Mouse (Mus musculus) embryonic stem cell, embryonic (primary cell): ENCODE data around the gene Tnn.

Source experiments
- CTCF ChIA-PET, 4 experiments: fragments of 300-600 bp in 2 of 4; fragments of 350-600 bp in 2 of 4; sonication (Branson Sonifier 250); formaldehyde crosslinking; loops; one replicate each; lab custom pipeline; 2022; ENCODE audit warnings: inconsistent platforms in 2 of 4; lab: Charles Lee
- POLR2A ChIA-PET, 4 experiments: fragments of 300-600 bp in 2 of 4; fragments of 350-600 bp in 2 of 4; sonication (Branson Sonifier 250); formaldehyde crosslinking; loops; one replicate each; lab custom pipeline; 2022; ENCODE audit warnings: antibody characterized with exemption in 4 of 4, inconsistent platforms in 1 of 4; lab: Charles Lee

Gene Tnn

GRCm38 (mm10) chr1:160153480-160153879 is at the start of gene Tnn:
Gene Tnn, minus strand, starts transcription at chr1:160153580.
- POLR2A ChIA-PET, result no interaction called here
- CTCF ChIA-PET, result no interaction called here

GRCm38 (mm10) chr1:160195337-160195663 is 41.9 kb upstream of the Tnn start:
- ChIA-PET CTCF (interaction anchor here in 2 of 4 experiments (0.6 to 1.0 kb wide), 2 partner anchors 14 to 37 kb away, joined by 3 to 6 read pairs; no protein-coding TSS in a partner anchor), POLR2A (interaction anchor here (0.6 to 2.0 kb wide), 8 partner anchors 12 to 173 kb away, joined by 3 to 24 read pairs (median 8); partner anchors contain the start of gene Cacybp (in 4 of the 4))

GRCm38 (mm10) chr1:160194529-160195336 is 41.4 kb upstream of the Tnn start, which contains the start of gene Mrps14:
Gene Mrps14, plus strand, starts transcription at chr1:160195215.
- ChIA-PET CTCF (interaction anchor here in 2 of 4 experiments (0.6 to 1.0 kb wide), 3 partner anchors 14 to 382 kb away, joined by 3 to 6 read pairs (median 3); no protein-coding TSS in a partner anchor), POLR2A (interaction anchor here (0.6 to 2.0 kb wide), 12 partner anchors 12 to 173 kb away, joined by 3 to 24 read pairs (median 6); partner anchors contain the start of gene Cacybp (in 4 of the 4))

- CTCF ChIA-PET, result no interaction called here
These were observed 31.1 kb upstream of the Tnn start for GRCm38 (mm10) chr1:160184506-160184905.

GRCm38 (mm10) chr1:160181216-160181615 is 27.8 kb upstream of the Tnn start:
- POLR2A ChIA-PET, result interaction anchor here in 1 of 4 experiments (0.6 kb wide), 1 partner anchor 451 kb away, joined by 3 read pairs; no protein-coding TSS in a partner anchor

More at GRCm38 (mm10) chr1:160184506-160184905, 31.1 kb upstream of the Tnn start:
- POLR2A ChIA-PET, result interaction anchor here in 1 of 4 experiments (0.7 to 1.1 kb wide), 2 partner anchors 8 to 25 kb away, joined by 3 read pairs; no protein-coding TSS in a partner anchor

GRCm38 (mm10) chr1:160176903-160177302 is 23.5 kb upstream of the Tnn start:
- ChIA-PET POLR2A (no interaction called here), CTCF (no interaction called here)

More at GRCm38 (mm10) chr1:160181216-160181615, 27.8 kb upstream of the Tnn start:
- CTCF ChIA-PET, result interaction anchor here in 1 of 4 experiments (0.6 to 0.7 kb wide), 2 partner anchors 14 to 891 kb away, joined by 3 to 5 read pairs; partner anchors contain the start of gene Mrps14

GRCm38 (mm10) chr1:160166600-160166999 is 13.2 kb upstream of the Tnn start:
- POLR2A ChIA-PET, result interaction anchor here in 2 of 4 experiments (0.6 to 1.2 kb wide), 3 partner anchors 13 to 1027 kb away, joined by 3 read pairs; no protein-coding TSS in a partner anchor
- CTCF ChIA-PET, result no interaction called here

GRCm38 (mm10) chr1:160158190-160158589 is 4.8 kb upstream of the Tnn start:
- ChIA-PET POLR2A (no interaction called here), CTCF (no interaction called here)

GRCm38 (mm10) chr1:160150726-160151125 is 2.7 kb downstream of the Tnn start:
- ChIA-PET POLR2A (no interaction called here), CTCF (no interaction called here)

GRCm38 (mm10) chr1:160149291-160149906 is 4.0 kb downstream of the Tnn start:
- ChIA-PET POLR2A (interaction anchor here in 2 of 4 experiments (0.6 to 0.9 kb wide), 3 partner anchors 63 to 714 kb away, joined by 3 to 5 read pairs (median 3); partner anchors contain the start of gene Cacybp (in 1 of the 2)), CTCF (no interaction called here)

- POLR2A ChIA-PET, result no interaction called here
- CTCF ChIA-PET, result interaction anchor here in 1 of 4 experiments (0.5 kb wide), 1 partner anchor 743 kb away, joined by 3 read pairs; no protein-coding TSS in a partner anchor
These were observed 6.1 kb downstream of the Tnn start for GRCm38 (mm10) chr1:160147274-160147673.

GRCm38 (mm10) chr1:160145606-160146005 is 7.8 kb downstream of the Tnn start:
- ChIA-PET CTCF (no interaction called here), POLR2A (no interaction called here)

- ChIA-PET CTCF (interaction anchor here in 2 of 4 experiments (0.6 to 0.7 kb wide), 2 partner anchors 234 to 1090 kb away, joined by 3 to 5 read pairs; no protein-coding TSS in a partner anchor), POLR2A (no interaction called here)
These were observed 9.0 kb downstream of the Tnn start for GRCm38 (mm10) chr1:160144343-160144742.

GRCm38 (mm10) chr1:160136362-160136890 is 17.0 kb downstream of the Tnn start:
- POLR2A ChIA-PET, result no interaction called here

GRCm38 (mm10) chr1:160133464-160134079 is 19.8 kb downstream of the Tnn start:
- POLR2A ChIA-PET, result interaction anchor here in 1 of 4 experiments (0.6 kb wide), 1 partner anchor 74 kb away, joined by 3 read pairs; no protein-coding TSS in a partner anchor
- CTCF ChIA-PET, result no interaction called here

More at GRCm38 (mm10) chr1:160136362-160136890, 17.0 kb downstream of the Tnn start:
- CTCF ChIA-PET, result interaction anchor here in 1 of 4 experiments (0.6 kb wide), 1 partner anchor 1091 kb away, joined by 3 read pairs; no protein-coding TSS in a partner anchor

- POLR2A ChIA-PET, result no interaction called here
- CTCF ChIA-PET, result no interaction called here
These were observed 29.4 kb downstream of the Tnn start for GRCm38 (mm10) chr1:160123957-160124356.

GRCm38 (mm10) chr1:160108604-160109003 is 44.8 kb downstream of the Tnn start:
- ChIA-PET POLR2A (no interaction called here), CTCF (no interaction called here)

- ChIA-PET POLR2A (no interaction called here), CTCF (no interaction called here)
These were observed 48.0 kb downstream of the Tnn start for GRCm38 (mm10) chr1:160105426-160105825.
